Mouse (Mus musculus) olfactory bulb, adult 2 months (tissue): ENCODE measurements around the gene Peli3.

Experiments
- CTCF ChIP-seq: fragments of 200-500 bp; IDR thresholded peaks from 2 replicates; pipeline ENCODE4 v1.5.1; 2012; ENCODE audit warnings: low read depth, mild to moderate bottlenecking, low read length, moderate library complexity; ENCODE audit not compliant: insufficient read depth
- POLR2A ChIP-seq: fragments of 200-500 bp; IDR thresholded peaks from 2 replicates; pipeline ENCODE4 v1.6.1; 2012; ENCODE audit warnings: mild to moderate bottlenecking, low read depth, low read length, moderate library complexity; ENCODE audit not compliant: insufficient read depth

GRCm38 (mm10) chr19:4945540-4945939, 2.6 kb upstream of the Peli3 start:
- TF ChIP-seq POLR2A = no peak
- no peak for TF ChIP-seq CTCF
